Mouse (Mus musculus): Measurements from ENCODE around the gene Fam161b. TPM values are rescaled to one million over a fixed set of nuclear protein-coding genes. Genes with fewer than 3 reads are reported as not detected.

Gene Fam161b
- polyA plus RNA-seq (2014; fragmentation: Nextera tagmentation; extraction: Ambion mirVana) = 2.7 and 3.4 TPM in 2 replicates

DNA sequence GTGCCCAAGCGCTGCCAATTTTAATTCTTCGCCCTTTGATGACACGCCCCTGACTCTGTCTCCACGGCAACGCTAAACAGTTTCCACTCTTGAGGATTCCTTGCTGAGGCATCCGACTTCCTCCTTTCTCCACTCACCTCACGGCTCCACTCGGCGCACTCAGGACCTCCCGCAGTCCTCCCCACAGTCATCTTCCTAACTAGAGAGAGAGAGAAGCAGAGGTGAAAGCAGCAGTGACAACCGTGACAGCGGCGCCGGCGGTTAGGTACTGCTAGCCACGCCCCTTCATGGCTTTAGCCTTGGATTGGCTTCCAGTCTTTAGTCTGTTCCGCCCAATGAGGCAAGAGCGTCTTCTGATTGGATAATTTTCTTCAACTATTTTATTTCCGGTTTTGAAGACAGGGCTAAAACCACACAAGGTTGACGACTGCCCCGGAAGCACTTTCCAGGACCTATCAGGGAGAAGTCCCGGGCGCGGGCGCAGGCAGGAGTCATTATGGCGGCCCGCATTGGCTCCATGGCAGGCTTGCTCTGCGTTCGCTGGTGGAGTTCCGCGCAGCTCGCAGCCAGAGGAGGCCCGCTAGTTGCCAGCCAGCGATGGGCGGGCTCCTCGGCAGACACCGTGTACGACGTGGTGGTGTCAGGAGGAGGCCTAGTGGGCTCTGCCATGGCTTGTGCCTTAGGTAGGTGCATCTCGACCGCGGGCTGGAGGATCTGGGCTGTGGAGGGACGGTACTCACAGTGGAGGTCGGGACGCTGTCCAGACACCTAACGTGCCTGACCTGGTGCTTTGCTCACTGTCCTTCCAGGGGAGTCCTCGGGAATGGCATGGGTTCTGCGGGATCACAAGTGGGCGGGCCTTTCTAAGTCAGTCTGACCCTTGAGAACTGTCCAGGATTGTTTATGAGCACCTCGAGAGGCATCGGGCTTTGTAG, at the start of gene Fam161b, which contains the start of gene Coq6:
Fam161b (minus strand) TSS at position 279 of the 935 bp plus-strand sequence.
Coq6 (plus strand) TSS at position 103 of the 935 bp plus-strand sequence.
- under 1% methylated on average over 51 of the region's 51 CpGs for WGBS
- Histone ChIP-seq H3K27ac (ENCODE audit: low read length) (peak within 1 kb of the TSS; percentile 55; the same call in 1 of the 2 replicates), H3K4me2 (replicated peaks; ENCODE audit: low read depth, low read length) (peak within 1 kb of the TSS; percentile 84)

DNA sequence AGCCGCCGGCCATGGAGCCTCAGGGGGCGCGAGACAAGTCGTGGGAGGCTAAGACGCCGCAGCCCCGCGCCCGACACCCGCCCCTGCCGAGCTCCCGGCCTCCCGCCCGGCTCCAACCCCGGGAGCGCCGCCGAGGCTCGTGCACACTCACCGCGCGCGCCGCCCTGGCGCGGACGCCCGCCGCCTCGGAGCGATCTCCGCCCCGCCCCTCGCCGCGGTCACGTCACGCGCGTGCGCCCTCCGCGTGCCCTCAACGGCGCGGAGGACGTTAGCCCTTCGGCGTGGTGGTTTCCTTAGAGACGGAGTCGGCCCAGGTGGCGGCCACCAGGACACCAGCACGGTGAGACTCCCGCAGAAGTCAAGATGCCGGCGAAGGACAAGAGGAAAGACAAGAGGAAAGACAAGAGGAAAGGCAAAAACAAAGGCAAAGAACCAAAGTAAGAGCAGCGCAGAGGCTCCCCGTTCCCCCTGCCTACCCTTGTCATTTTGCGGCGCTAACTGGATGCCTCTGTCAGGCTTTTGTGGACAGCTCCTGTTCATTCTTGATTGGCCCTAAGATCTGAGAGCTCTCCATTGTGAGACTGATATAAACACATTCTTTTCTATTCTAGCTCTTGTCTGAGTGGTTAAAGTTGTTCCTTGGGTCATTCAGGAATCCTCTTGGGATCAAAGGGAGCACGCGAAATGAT, 47.3 kb upstream of the Fam161b start, which contains the start of the genes Entpd5 and Bbof1:
Entpd5 (minus strand) TSS at position 211 of the 689 bp plus-strand sequence.
Bbof1 (plus strand) TSS at position 253 of the 689 bp plus-strand sequence.
- Histone ChIP-seq H3K27me3 (ENCODE audit: control insufficient read depth, insufficient read depth, low read length) (no peaks in the 10 kb centered on the region), H3K9ac (replicated peaks; ENCODE audit: low read depth, low read length) (peak within 1 kb of the TSS; percentile 60), H3K9me3 (ENCODE audit: control insufficient read depth, low read depth, low read length) (no peaks in the 10 kb centered on the region), H3K4me3 (ENCODE audit: low read depth, low read length) (peak within 1 kb of the TSS; percentile 60), H3K4me2 (replicated peaks; ENCODE audit: low read depth, low read length) (peak within 1 kb of the TSS; percentile 94), H3K36me3 (ENCODE audit: control insufficient read depth, insufficient read depth, low read length) (no peaks in the 10 kb centered on the region), H3K27ac (ENCODE audit: low read length) (peak within 1 kb of the TSS; percentile 77), H3K4me1 (ENCODE audit: control insufficient read depth, insufficient read depth, low read length) (peaks cover 8% of the 10 kb centered on the region; the same call in 1 of the 2 replicates)
- ATAC-seq (ENCODE audit: insufficient number of reproducible peaks, insufficient read depth, low FRiP score, low read depth) = peak; percentile 91
- 2% methylated on average over 63 of the region's 63 CpGs for WGBS

More for the DNA sequence above, at the start of gene Fam161b, which contains the start of gene Coq6:
- Histone ChIP-seq H3K4me3 (ENCODE audit: low read depth, low read length) (peak within 1 kb of the TSS; percentile 99), H3K27me3 (ENCODE audit: control insufficient read depth, insufficient read depth, low read length) (no peaks in the 10 kb centered on the region), H3K4me1 (ENCODE audit: control insufficient read depth, insufficient read depth, low read length) (peaks cover 9% of the 10 kb centered on the region), H3K36me3 (ENCODE audit: control insufficient read depth, insufficient read depth, low read length) (0 out of 2 replicates have a peak, but pooled peaks cover under 1% of the 10 kb centered on the region), H3K9me3 (ENCODE audit: control insufficient read depth, low read depth, low read length) (no peaks in the 10 kb centered on the region), H3K9ac (replicated peaks; ENCODE audit: low read depth, low read length) (peak within 1 kb of the TSS; percentile 91)
- peak; percentile 98 for ATAC-seq (ENCODE audit: insufficient number of reproducible peaks, insufficient read depth, low FRiP score, low read depth)

DNA sequence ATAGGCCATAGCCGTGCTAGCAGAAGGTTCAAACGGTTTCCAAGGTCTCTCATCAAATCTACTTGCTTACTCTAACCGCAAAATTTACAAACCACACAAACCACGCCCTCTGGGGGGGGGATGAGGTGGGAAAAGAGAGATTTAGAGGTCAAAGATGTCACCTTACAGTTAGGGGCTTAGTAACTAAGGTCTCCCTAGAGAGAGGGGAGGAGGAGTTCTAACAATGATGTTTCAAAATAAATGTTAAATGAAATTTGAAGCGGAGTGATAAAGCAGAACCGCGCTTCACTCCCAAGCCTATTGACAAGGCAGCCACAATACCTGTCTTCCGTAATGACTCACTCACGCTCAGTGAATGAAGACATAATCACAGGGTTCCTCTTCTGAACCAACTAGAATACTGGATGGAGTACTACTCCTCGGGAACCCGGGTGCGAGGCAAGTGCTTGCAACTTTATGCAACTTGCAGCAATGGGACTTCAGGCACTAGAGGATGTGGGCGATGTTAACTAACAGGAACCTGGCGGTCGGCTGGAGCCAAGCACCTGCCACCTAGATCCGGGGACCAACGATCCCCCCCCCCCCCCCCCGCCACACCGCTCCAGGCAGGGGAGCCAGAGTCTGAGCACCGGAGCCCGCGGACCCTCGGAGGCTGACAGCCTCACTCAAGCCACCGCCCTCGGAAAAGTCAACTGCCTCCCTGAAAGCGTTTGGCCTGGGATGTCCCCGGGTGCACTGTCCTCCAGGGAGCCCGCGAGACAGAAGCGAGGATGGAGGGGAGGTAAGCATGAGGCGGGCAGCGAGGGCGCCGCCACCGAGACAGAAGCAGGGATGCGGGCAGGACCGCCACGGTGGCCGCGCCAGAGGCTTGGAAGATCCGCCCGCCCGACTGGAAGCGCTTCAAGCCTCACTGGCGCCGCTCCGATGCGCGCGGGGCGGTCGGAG, 46.5 kb upstream of the Fam161b start:
- Histone ChIP-seq H3K4me1 (ENCODE audit: control insufficient read depth, insufficient read depth, low read length) (peaks cover 8% of the 10 kb centered on the region; the same call in 1 of the 2 replicates), H3K27ac (ENCODE audit: low read length) (peak overlapping the region; percentile 77), H3K27me3 (ENCODE audit: control insufficient read depth, insufficient read depth, low read length) (no peaks in the 10 kb centered on the region), H3K4me2 (replicated peaks; ENCODE audit: low read depth, low read length) (peak overlapping the region; percentile 94), H3K36me3 (ENCODE audit: control insufficient read depth, insufficient read depth, low read length) (no peaks in the 10 kb centered on the region), H3K4me3 (ENCODE audit: low read depth, low read length) (peak overlapping the region; percentile 60), H3K9ac (replicated peaks; ENCODE audit: low read depth, low read length) (peak overlapping the region; percentile 60), H3K9me3 (ENCODE audit: control insufficient read depth, low read depth, low read length) (no peaks in the 10 kb centered on the region)
- peak; percentile 75 for ATAC-seq (ENCODE audit: insufficient number of reproducible peaks, insufficient read depth, low FRiP score, low read depth)
- 2% methylated on average over 42 of the region's 52 CpGs for WGBS

DNA sequence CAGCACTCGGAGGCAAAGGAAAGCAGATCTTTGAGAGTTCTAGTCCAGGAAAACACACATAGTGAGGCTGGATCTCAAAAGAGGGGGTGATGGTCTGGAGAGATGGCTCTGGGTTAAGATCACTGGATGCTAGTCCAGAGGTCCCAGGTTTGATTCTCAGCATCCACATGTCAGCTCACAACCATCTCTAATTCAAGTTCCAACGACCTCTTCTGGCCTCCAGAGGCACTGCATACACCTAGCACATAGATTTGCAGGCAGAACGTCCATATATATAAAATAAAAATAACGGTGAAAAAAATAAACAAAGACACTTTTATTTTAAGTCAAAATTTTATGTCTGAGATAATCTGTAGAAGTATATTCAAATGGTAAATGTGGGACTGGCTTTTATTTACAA, 45.6 kb upstream of the Fam161b start:
- Histone ChIP-seq H3K36me3 (ENCODE audit: control insufficient read depth, insufficient read depth, low read length) (no peaks in the 10 kb centered on the region), H3K9ac (replicated peaks; ENCODE audit: low read depth, low read length) (no peak overlapping the region), H3K9me3 (ENCODE audit: control insufficient read depth, low read depth, low read length) (no peaks in the 10 kb centered on the region), H3K4me3 (ENCODE audit: low read depth, low read length) (no peak overlapping the region), H3K27me3 (ENCODE audit: control insufficient read depth, insufficient read depth, low read length) (no peaks in the 10 kb centered on the region), H3K4me1 (ENCODE audit: control insufficient read depth, insufficient read depth, low read length) (peaks cover 8% of the 10 kb centered on the region; the same call in 1 of the 2 replicates), H3K4me2 (replicated peaks; ENCODE audit: low read depth, low read length) (no peak overlapping the region), H3K27ac (ENCODE audit: low read length) (no peak overlapping the region)
- WGBS = 62% methylated on average over 4 of the region's 4 CpGs
- no peak for ATAC-seq (ENCODE audit: insufficient number of reproducible peaks, insufficient read depth, low FRiP score, low read depth)

DNA sequence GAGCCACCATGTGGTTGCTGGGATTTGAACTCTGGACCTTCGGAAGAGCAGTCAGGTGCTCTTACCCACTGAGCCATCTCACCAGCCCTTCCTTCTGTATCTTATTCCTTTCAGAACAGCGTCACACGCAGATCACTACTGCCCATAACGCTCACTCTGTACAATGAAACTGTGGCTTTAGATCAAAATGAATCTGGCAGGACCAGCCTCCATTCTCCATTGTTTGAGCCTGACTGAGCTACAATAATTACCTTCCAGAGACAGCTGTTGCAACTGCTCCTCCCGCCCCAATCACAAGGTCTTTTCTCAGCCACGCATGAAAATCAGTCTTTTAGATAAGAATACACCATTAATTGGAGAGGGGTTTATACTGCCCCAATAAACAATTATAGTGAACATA, 42.9 kb upstream of the Fam161b start:
- 83% methylated on average over 6 of the region's 6 CpGs for WGBS
- no peak for ATAC-seq (ENCODE audit: insufficient number of reproducible peaks, insufficient read depth, low FRiP score, low read depth)

DNA sequence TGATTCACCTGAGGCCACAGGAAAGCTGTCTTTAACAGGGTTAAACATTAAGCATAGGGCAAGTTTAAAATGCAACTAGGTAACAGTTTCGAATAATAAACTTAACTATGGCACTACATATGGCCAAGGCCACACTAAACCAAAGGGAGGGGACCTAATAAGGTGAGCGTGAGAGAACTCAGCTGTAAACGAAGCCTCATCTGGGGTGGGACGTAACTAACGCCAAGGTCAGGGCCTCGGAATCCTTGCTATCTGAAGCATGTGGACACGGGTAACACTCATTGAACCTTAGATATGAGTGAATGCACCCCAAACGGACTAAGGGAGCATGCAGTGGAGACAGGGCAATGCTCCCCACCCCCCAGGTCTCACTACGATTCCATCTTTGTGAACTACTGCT, 41.3 kb upstream of the Fam161b start:
- 63% methylated on average over 9 of the region's 9 CpGs for WGBS
- no peak for ATAC-seq (ENCODE audit: insufficient number of reproducible peaks, insufficient read depth, low FRiP score, low read depth)
- no peak overlapping the region for H3K27ac ChIP-seq (ENCODE audit: low read length)

More for the DNA sequence above, 42.9 kb upstream of the Fam161b start:
- Histone ChIP-seq H3K9ac (replicated peaks; ENCODE audit: low read depth, low read length) (no peak overlapping the region), H3K27ac (ENCODE audit: low read length) (no peak overlapping the region), H3K4me1 (ENCODE audit: control insufficient read depth, insufficient read depth, low read length) (peaks cover 8% of the 10 kb centered on the region; the same call in 1 of the 2 replicates), H3K4me2 (replicated peaks; ENCODE audit: low read depth, low read length) (no peak overlapping the region), H3K27me3 (ENCODE audit: control insufficient read depth, insufficient read depth, low read length) (no peaks in the 10 kb centered on the region), H3K9me3 (ENCODE audit: control insufficient read depth, low read depth, low read length) (no peaks in the 10 kb centered on the region), H3K36me3 (ENCODE audit: control insufficient read depth, insufficient read depth, low read length) (no peaks in the 10 kb centered on the region), H3K4me3 (ENCODE audit: low read depth, low read length) (no peak overlapping the region)

DNA sequence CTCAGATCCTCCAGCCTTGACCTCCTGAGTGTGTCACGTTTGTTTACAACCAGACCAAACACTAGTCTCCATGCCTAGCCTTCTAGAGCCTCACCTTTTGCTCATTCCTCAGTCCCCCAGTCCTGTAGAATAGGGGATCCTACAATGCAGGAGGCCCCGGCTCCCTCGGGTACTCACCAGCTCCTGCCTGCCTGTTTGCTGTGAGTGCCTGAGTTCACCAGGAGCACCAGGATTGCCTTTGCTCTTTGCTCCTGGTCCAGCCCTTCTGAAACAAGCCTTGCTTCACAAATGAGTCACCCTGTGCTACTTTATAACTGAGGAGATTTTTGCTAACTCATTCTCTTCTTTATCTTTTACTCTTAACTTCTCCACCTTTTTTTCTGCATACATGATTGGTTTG, 39.0 kb upstream of the Fam161b start:
- Histone ChIP-seq H3K4me1 (ENCODE audit: control insufficient read depth, insufficient read depth, low read length) (no peaks in the 10 kb centered on the region), H3K4me3 (ENCODE audit: low read depth, low read length) (no peak overlapping the region), H3K4me2 (replicated peaks; ENCODE audit: low read depth, low read length) (no peak overlapping the region), H3K9me3 (ENCODE audit: control insufficient read depth, low read depth, low read length) (no peaks in the 10 kb centered on the region), H3K36me3 (ENCODE audit: control insufficient read depth, insufficient read depth, low read length) (no peaks in the 10 kb centered on the region), H3K9ac (replicated peaks; ENCODE audit: low read depth, low read length) (no peak overlapping the region), H3K27me3 (ENCODE audit: control insufficient read depth, insufficient read depth, low read length) (no peaks in the 10 kb centered on the region), H3K27ac (ENCODE audit: low read length) (0 out of 2 replicates have a peak overlapping the region, but pooled peaks have one; percentile 16)
- 27% methylated on average over 3 of the region's 3 CpGs for WGBS
- no peak for ATAC-seq (ENCODE audit: insufficient number of reproducible peaks, insufficient read depth, low FRiP score, low read depth)

More for the DNA sequence above, 41.3 kb upstream of the Fam161b start:
- Histone ChIP-seq H3K9ac (replicated peaks; ENCODE audit: low read depth, low read length) (no peak overlapping the region), H3K4me2 (replicated peaks; ENCODE audit: low read depth, low read length) (no peak overlapping the region), H3K4me3 (ENCODE audit: low read depth, low read length) (no peak overlapping the region), H3K36me3 (ENCODE audit: control insufficient read depth, insufficient read depth, low read length) (no peaks in the 10 kb centered on the region), H3K9me3 (ENCODE audit: control insufficient read depth, low read depth, low read length) (no peaks in the 10 kb centered on the region), H3K27me3 (ENCODE audit: control insufficient read depth, insufficient read depth, low read length) (no peaks in the 10 kb centered on the region), H3K4me1 (ENCODE audit: control insufficient read depth, insufficient read depth, low read length) (peaks cover 3% of the 10 kb centered on the region; the same call in 1 of the 2 replicates)
